Mouse (Mus musculus): ENCODE results near the gene Sult6b2.

DNA sequence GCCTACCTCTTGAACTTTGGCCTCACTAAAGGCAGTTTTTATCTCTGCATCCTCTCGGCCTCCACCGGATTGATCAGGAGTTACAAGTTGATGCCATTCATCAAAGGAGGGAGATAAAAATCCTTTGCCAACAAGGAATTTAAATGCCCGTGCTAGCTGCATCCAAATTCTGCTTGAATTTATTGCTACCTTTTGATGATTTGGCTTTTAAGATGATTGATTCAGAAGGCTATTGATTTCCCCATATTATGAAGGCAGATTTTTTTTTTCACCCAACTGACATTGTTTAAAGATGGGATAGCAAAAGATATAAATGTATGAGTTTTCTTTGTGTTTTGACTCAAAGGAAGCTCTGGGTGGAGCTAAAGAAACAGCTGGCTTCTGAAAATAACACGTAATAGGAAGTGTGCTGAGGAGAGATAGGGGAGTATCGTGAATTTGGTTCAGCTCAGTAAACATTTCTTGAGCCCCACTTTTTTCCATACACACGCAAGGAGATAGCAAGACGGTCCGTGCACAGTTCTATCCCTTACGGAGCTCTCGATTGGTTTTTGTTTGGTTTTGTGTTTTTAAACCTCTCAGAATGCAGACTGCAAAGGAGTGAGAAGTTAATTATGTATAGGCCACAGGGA, 46.9 kb downstream of the Sult6b2 start:
- TF ChIP-seq CTCF (IDR thresholded peaks at IDR 0.05) (no peak), EP300 (IDR thresholded peaks at IDR 0.05) (peak; percentile 90)

Measured in lung, postnatal 0 days (tissue).